Mouse (Mus musculus) kidney, embryonic 14.5 days (tissue): ENCODE results near the gene Brd9. TPM values are rescaled to one million over a fixed set of nuclear protein-coding genes. Genes with fewer than 3 reads are reported as not detected.
A peak's percentile ranks its signal among the peaks of the same experiment; 100 is the strongest.
"Not testable (repeated sequence)": the region's sequence is repeated elsewhere in the genome, so short reads cannot be mapped to it uniquely, and the experiment has no call there.

Source experiments
- ATAC-seq: fragments of 200-750 bp; cut with Nextera tagmentation; 2 replicates; pipeline ENCODE4 v1.8.0; 2017; ENCODE audit warnings: moderate number of reproducible peaks, mild to moderate bottlenecking, moderate TSS enrichment, moderate library complexity; ENCODE audit not compliant: low FRiP score, low TSS enrichment
- H3K27ac ChIP-seq: fragments of 300-500 bp; sonication (generic); 2 replicates; pipeline ENCODE4 v1.5.1; 2014; ENCODE audit warnings: low read depth, mild to moderate bottlenecking, low read length, moderate library complexity, mixed read lengths
- H3K27me3 ChIP-seq: fragments of 300-500 bp; sonication (generic); 2 replicates; pipeline ENCODE4 v1.6.1; 2014; ENCODE audit warnings: mild to moderate bottlenecking, low read length; ENCODE audit not compliant: control insufficient read depth, insufficient read depth
- H3K36me3 ChIP-seq: fragments of 300-500 bp; sonication (generic); 2 replicates; pipeline ENCODE4 v1.6.1; 2014; ENCODE audit warnings: low read length, mixed read lengths; ENCODE audit not compliant: control insufficient read depth, insufficient read depth
- H3K4me1 ChIP-seq: fragments of 300-500 bp; sonication (generic); 2 replicates; pipeline ENCODE4 v1.6.1; 2014; ENCODE audit warnings: low read length, mixed read lengths; ENCODE audit not compliant: control insufficient read depth, insufficient read depth
- H3K4me2 ChIP-seq: fragments of 300-500 bp; sonication (generic); replicated peaks from 2 replicates; pipeline ENCODE4 v1.6.1; 2014; ENCODE audit warnings: low read depth, mild to moderate bottlenecking, low read length
- H3K4me3 ChIP-seq: fragments of 300-500 bp; sonication (generic); 2 replicates; pipeline ENCODE4 v1.5.1; 2014; ENCODE audit warnings: mild to moderate bottlenecking, low read length
- H3K9ac ChIP-seq: fragments of 300-500 bp; sonication (generic); 2 replicates; pipeline ENCODE4 v1.6.1; 2014; ENCODE audit warnings: low read depth, mild to moderate bottlenecking, low read length, moderate library complexity
- H3K9me3 ChIP-seq: fragments of 300-500 bp; sonication (generic); 2 replicates; pipeline ENCODE4 v1.6.1; 2016; ENCODE audit warnings: low read length; ENCODE audit not compliant: control insufficient read depth
- WGBS: fragments of 180-500 bp; shearing (Covaris S2); extraction: QIAGEN DNeasy Blood & Tissue Kit; methylation state at CpG from one replicate; pipeline ENCODE4 v1.1.7; 2014; 5-methylcytosine and 5-hydroxymethylcytosine counted together
- microRNA-seq: library from miRNA; unstranded; fragments of <30 nt; microRNA quantifications from one replicate; pipeline ENCODE4, GENCODE M21; 2016
- polyA plus RNA-seq: library from polyadenylated mRNA; unstranded; fragments of >200 nt; fragmentation: Nextera tagmentation; extraction: Ambion mirVana; gene quantifications from 2 replicates; pipeline ENCODE4 v1.2.1, GENCODE M21; 2014

Brd9 gene
- polyA plus RNA-seq, 1 experiment from 2014 or later = 47.7 TPM

GRCm38 (mm10) chr13:74001492-74001891 is 63.9 kb downstream of the Brd9 start:
- H3K27ac ChIP-seq = no peak overlapping the region
- WGBS = 77% methylated on average over 4 of the region's 4 CpGs
- no peak overlapping the region for H3K4me3 ChIP-seq
- no peak overlapping the region for H3K4me2 ChIP-seq
- H3K27me3 ChIP-seq = no peaks in the 10 kb centered on the region
- H3K36me3 ChIP-seq = no peaks in the 10 kb centered on the region
- H3K4me1 ChIP-seq = no peaks in the 10 kb centered on the region
- H3K9me3 ChIP-seq = no peaks in the 10 kb centered on the region
- no peak overlapping the region for H3K9ac ChIP-seq
- ATAC-seq = no peak

GRCm38 (mm10) chr13:74006881-74007280 is 69.3 kb downstream of the Brd9 start:
- not testable (repeated sequence) for H3K27ac ChIP-seq, H3K9me3 ChIP-seq, H3K4me3 ChIP-seq, H3K36me3 ChIP-seq, H3K4me2 ChIP-seq, H3K9ac ChIP-seq, H3K4me1 ChIP-seq, ATAC-seq
- peaks cover 15% of the 10 kb centered on the region for H3K27me3 ChIP-seq
- 87% methylated on average over 4 of the region's 4 CpGs for WGBS

GRCm38 (mm10) chr13:74008216-74008615 is 70.6 kb downstream of the Brd9 start:
- not testable (repeated sequence) for H3K9ac ChIP-seq, H3K27ac ChIP-seq, H3K36me3 ChIP-seq, H3K9me3 ChIP-seq, H3K4me1 ChIP-seq, H3K4me3 ChIP-seq, H3K4me2 ChIP-seq, ATAC-seq
- peaks cover 18% of the 10 kb centered on the region for H3K27me3 ChIP-seq
- WGBS = 73% methylated on average over 2 of the region's 2 CpGs

GRCm38 (mm10) chr13:74008948-74009718 is 71.5 kb downstream of the Brd9 start, which contains the start of gene Tppp:
Gene Tppp, plus strand, starts transcription at chr13:74009407.
- peak; percentile 97 for ATAC-seq
- Histone ChIP-seq H3K27ac (no peak within 1 kb of the TSS), H3K9me3 (no peaks in the 10 kb centered on the region), H3K9ac (peak within 1 kb of the TSS; percentile 37), H3K4me2 (peak within 1 kb of the TSS; percentile 98), H3K4me3 (peak within 1 kb of the TSS; percentile 52), H3K36me3 (no peaks in the 10 kb centered on the region), H3K4me1 (0 out of 2 replicates have a peak, but pooled peaks cover 4% of the 10 kb centered on the region), H3K27me3 (peaks cover 18% of the 10 kb centered on the region)
- WGBS = under 1% methylated on average over 53 of the region's 56 CpGs

GRCm38 (mm10) chr13:74009791-74010614 is 72.4 kb downstream of the Brd9 start:
- 0 out of 2 replicates have a peak, but pooled peaks cover 4% of the 10 kb centered on the region for H3K4me1 ChIP-seq
- no peaks in the 10 kb centered on the region for H3K9me3 ChIP-seq
- H3K9ac ChIP-seq = peak overlapping the region; percentile 34; the same call in 1 of the 2 replicates
- no peaks in the 10 kb centered on the region for H3K36me3 ChIP-seq
- H3K27ac ChIP-seq = no peak overlapping the region
- H3K4me3 ChIP-seq = peak overlapping the region; percentile 52
- peaks cover 18% of the 10 kb centered on the region for H3K27me3 ChIP-seq
- under 1% methylated on average over 55 of the region's 55 CpGs for WGBS
- peak overlapping the region; percentile 98 for H3K4me2 ChIP-seq
- peak; percentile 28 for ATAC-seq

Small RNA genes lying within 50 kb of the gene (microRNA-seq; reads per million reads assigned to microRNA genes)
- not detected for gene Gm25197

Other genes with a start within 250 kb of the Brd9 start
- gene Slc6a19, start 232.9 kb upstream of the Brd9 start, polyA plus RNA-seq = 0.53 and 0.92 TPM in 2 replicates
- gene Slc12a7, start 204.7 kb upstream of the Brd9 start, polyA plus RNA-seq = 12.9 and 28.7 TPM in 2 replicates
- gene Nkd2, start 90.2 kb upstream of the Brd9 start, polyA plus RNA-seq = 3.7 and 4.1 TPM in 2 replicates
- 44.1 and 54.9 TPM in 2 replicates for gene Trip13, start within 50 bp of the Brd9 start, polyA plus RNA-seq
- not detected in 2 replicates for gene Zdhhc11, start 26.0 kb downstream of the Brd9 start, polyA plus RNA-seq
- gene Tppp, start 71.6 kb downstream of the Brd9 start, polyA plus RNA-seq = 0.31 and 0.55 TPM in 2 replicates
- 12.6 and 20.9 TPM in 2 replicates for gene Cep72, start 124.5 kb downstream of the Brd9 start, polyA plus RNA-seq
- gene Slc9a3, start 183.6 kb downstream of the Brd9 start, polyA plus RNA-seq = 0.16 and 0.23 TPM in 2 replicates